Mouse (Mus musculus): Measurements from ENCODE around the gene Abcc9. TPM values are rescaled to one million over a fixed set of nuclear protein-coding genes. Genes with fewer than 3 reads are reported as not detected.
"Not testable (repeated sequence)": the region's sequence is repeated elsewhere in the genome, so short reads cannot be mapped to it uniquely, and the experiment has no call there.

Gene Abcc9
- polyA plus RNA-seq, 1 experiment from 2014 or later: 1.4 TPM

DNA sequence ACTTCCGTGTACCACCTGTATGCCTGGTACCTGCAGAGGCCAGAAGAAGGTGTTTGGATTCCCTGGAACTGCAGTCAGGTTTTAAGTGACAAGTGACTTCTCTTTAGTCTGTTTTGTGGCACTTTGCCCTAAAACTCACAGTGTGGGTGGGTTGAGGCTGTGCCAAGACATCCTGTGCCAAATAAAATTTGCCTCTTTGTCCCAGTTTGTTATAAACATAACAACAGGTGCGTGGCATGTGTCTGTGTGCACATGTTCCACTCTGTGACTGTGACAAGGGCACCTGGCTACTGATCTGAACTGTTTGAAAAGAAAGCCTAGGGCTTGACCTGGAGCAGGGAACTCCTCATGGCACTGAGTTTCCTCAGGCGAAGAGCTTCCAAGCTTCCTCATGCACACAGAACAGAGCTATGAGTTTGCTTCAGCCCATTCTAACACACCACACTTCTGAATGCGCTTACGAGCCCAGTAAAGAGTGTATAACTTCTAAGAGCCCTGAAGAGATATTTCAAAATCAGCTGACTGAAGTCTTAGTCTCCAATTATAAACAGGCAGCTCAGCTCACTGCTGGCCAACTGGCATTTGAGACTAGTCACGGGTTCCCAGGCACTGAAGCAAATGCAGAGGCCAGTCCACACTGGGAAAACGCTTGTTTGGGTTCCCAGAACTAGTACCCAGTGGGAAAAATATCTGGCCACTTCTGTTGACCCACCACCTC lies 34.3 kb downstream of the Abcc9 start:
- H3K9ac ChIP-seq: no peak overlapping the region
- no peak overlapping the region for H3K27ac ChIP-seq (replicated peaks)
- H3K36me3 ChIP-seq (replicated peaks): no peaks in the 10 kb centered on the region
- H3K4me3 ChIP-seq (replicated peaks): no peak overlapping the region
- ATAC-seq (ENCODE audit: insufficient read depth): no peak
- H3K4me2 ChIP-seq: no peak overlapping the region
- no peaks in the 10 kb centered on the region for H3K27me3 ChIP-seq
- 61% methylated on average over 7 of the region's 7 CpGs for WGBS (ENCODE audit: insufficient replicate concordance)
- H3K4me1 ChIP-seq (replicated peaks): no peaks in the 10 kb centered on the region
- no peaks in the 10 kb centered on the region for H3K9me3 ChIP-seq (replicated peaks)

GRCm38 (mm10) chr6:142662056-142662455 lies 40.1 kb downstream of the Abcc9 start:
- not testable (repeated sequence) for H3K4me1 ChIP-seq (replicated peaks); H3K9me3 ChIP-seq (replicated peaks); H3K36me3 ChIP-seq (replicated peaks); H3K4me3 ChIP-seq (replicated peaks); ATAC-seq (ENCODE audit: insufficient read depth); H3K4me2 ChIP-seq; H3K27me3 ChIP-seq; H3K9ac ChIP-seq; H3K27ac ChIP-seq (replicated peaks)
- 90% methylated on average over 3 of the region's 3 CpGs for WGBS (ENCODE audit: insufficient replicate concordance)

- no peak overlapping the region for H3K9ac ChIP-seq
- H3K36me3 ChIP-seq (replicated peaks): no peaks in the 10 kb centered on the region
- no peak overlapping the region for H3K4me3 ChIP-seq (replicated peaks)
- no peak overlapping the region for H3K4me2 ChIP-seq
- no peaks in the 10 kb centered on the region for H3K9me3 ChIP-seq (replicated peaks)
- H3K27ac ChIP-seq (replicated peaks): no peak overlapping the region
- no peaks in the 10 kb centered on the region for H3K27me3 ChIP-seq
- H3K4me1 ChIP-seq (replicated peaks): no peaks in the 10 kb centered on the region
- ATAC-seq (ENCODE audit: insufficient read depth): no peak
- WGBS (ENCODE audit: insufficient replicate concordance): 40% methylated on average over 5 of the region's 5 CpGs
These were observed 43.1 kb downstream of the Abcc9 start for GRCm38 (mm10) chr6:142659038-142659437.

GRCm38 (mm10) chr6:142654561-142654960 lies 47.6 kb downstream of the Abcc9 start:
- WGBS (ENCODE audit: insufficient replicate concordance): 46% methylated on average over 5 of the region's 5 CpGs
- Histone ChIP-seq H3K27me3 (no peaks in the 10 kb centered on the region), H3K27ac (replicated peaks) (no peak overlapping the region), H3K4me2 (no peak overlapping the region), H3K4me1 (replicated peaks) (no peaks in the 10 kb centered on the region), H3K9me3 (replicated peaks) (no peaks in the 10 kb centered on the region), H3K9ac (no peak overlapping the region), H3K4me3 (replicated peaks) (no peak overlapping the region), H3K36me3 (replicated peaks) (no peaks in the 10 kb centered on the region)
- no peak for ATAC-seq (ENCODE audit: insufficient read depth)

- ATAC-seq (ENCODE audit: insufficient read depth): no peak
- no peak overlapping the region for H3K9ac ChIP-seq
- WGBS (ENCODE audit: insufficient replicate concordance): 45% methylated on average over 1 of the region's 1 CpGs
- H3K27me3 ChIP-seq: no peaks in the 10 kb centered on the region
- no peaks in the 10 kb centered on the region for H3K9me3 ChIP-seq (replicated peaks)
- H3K27ac ChIP-seq (replicated peaks): no peak overlapping the region
- H3K36me3 ChIP-seq (replicated peaks): no peaks in the 10 kb centered on the region
- H3K4me2 ChIP-seq: no peak overlapping the region
- H3K4me3 ChIP-seq (replicated peaks): no peak overlapping the region
- H3K4me1 ChIP-seq (replicated peaks): no peaks in the 10 kb centered on the region
These were observed 49.9 kb downstream of the Abcc9 start for GRCm38 (mm10) chr6:142652175-142652574.

GRCm38 (mm10) chr6:142649331-142649730 lies 52.8 kb downstream of the Abcc9 start:
- ATAC-seq (ENCODE audit: insufficient read depth): no peak

DNA sequence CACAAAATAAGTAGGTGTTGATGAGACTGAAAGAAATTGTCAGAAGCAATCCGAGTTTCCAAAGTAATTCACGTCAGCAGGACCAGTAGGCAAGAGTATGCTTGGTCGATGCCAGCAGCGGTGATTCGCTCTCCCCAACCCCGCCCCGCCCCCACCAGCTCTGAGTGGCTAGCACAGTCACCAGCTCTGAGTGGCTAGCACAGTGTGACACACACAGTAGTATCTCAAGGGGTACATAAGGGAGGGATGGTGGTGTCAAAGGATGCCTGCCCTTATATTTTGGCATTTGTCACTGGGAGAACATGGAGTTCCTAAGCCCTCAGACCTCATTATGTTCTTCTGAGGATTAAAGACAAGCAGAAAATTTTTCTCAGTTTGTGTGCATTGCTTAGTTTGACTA lies 56.6 kb downstream of the Abcc9 start:
- no peak overlapping the region for H3K4me3 ChIP-seq (replicated peaks)
- no peaks in the 10 kb centered on the region for H3K36me3 ChIP-seq (replicated peaks)
- no peaks in the 10 kb centered on the region for H3K9me3 ChIP-seq (replicated peaks)
- WGBS (ENCODE audit: insufficient replicate concordance): 72% methylated on average over 7 of the region's 7 CpGs
- H3K27ac ChIP-seq (replicated peaks): no peak overlapping the region
- no peaks in the 10 kb centered on the region for H3K4me1 ChIP-seq (replicated peaks)
- no peak overlapping the region for H3K9ac ChIP-seq
- ATAC-seq (ENCODE audit: insufficient read depth): no peak
- H3K4me2 ChIP-seq: no peak overlapping the region
- H3K27me3 ChIP-seq: no peaks in the 10 kb centered on the region

More at GRCm38 (mm10) chr6:142649331-142649730, 52.8 kb downstream of the Abcc9 start:
- Histone ChIP-seq H3K4me3 (replicated peaks) (no peak overlapping the region), H3K4me2 (no peak overlapping the region), H3K4me1 (replicated peaks) (no peaks in the 10 kb centered on the region), H3K9me3 (replicated peaks) (no peaks in the 10 kb centered on the region), H3K27me3 (no peaks in the 10 kb centered on the region), H3K36me3 (replicated peaks) (no peaks in the 10 kb centered on the region), H3K27ac (replicated peaks) (no peak overlapping the region), H3K9ac (no peak overlapping the region)
- 37% methylated on average over 3 of the region's 3 CpGs for WGBS (ENCODE audit: insufficient replicate concordance)

DNA sequence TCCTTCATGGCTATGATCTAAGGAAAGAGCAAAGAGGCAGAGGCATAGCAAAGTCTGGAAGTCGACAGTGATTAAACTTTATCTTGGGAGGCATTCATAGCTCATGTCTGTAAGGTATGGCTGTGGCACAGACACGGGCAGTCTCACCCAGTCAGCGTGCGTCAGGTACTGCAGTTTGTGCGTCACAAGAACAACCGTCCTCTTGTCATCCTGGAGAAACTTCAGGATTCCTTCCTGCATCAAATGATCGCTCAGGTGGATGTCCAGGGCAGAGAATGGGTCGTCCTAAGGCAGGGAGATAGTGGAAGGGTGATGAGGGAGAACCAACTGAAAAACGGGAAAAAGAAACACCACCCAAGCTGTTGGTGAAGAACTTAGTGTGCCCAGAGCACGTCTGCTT lies 62.8 kb downstream of the Abcc9 start:
- Histone ChIP-seq H3K36me3 (replicated peaks) (no peaks in the 10 kb centered on the region), H3K27me3 (no peaks in the 10 kb centered on the region), H3K9ac (no peak overlapping the region), H3K4me3 (replicated peaks) (no peak overlapping the region), H3K4me2 (no peak overlapping the region), H3K27ac (replicated peaks) (no peak overlapping the region), H3K9me3 (replicated peaks) (no peaks in the 10 kb centered on the region), H3K4me1 (replicated peaks) (no peaks in the 10 kb centered on the region)
- WGBS (ENCODE audit: insufficient replicate concordance): 65% methylated on average over 10 of the region's 10 CpGs
- no peak for ATAC-seq (ENCODE audit: insufficient read depth)

DNA sequence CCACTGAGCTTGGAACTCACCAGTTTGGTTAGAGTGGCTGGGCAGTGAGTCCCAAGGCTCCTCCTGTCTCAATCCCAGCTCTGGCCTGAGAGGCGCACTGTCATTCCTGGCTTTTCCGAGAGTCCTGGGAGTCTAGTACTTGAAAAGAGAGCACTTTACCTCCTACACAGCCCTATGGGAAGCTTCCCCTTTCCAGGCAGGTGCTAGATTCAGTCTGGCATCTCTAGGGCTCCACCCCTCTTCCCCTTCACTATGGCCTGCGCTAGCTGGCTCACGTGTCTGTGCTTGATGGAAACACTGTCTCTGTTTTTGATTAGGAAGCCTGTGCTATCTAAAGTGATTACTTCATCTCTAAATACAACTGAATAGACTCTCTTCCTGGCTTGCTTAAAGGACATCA lies 66.5 kb downstream of the Abcc9 start:
- 60% methylated on average over 4 of the region's 4 CpGs for WGBS (ENCODE audit: insufficient replicate concordance)
- no peak for ATAC-seq (ENCODE audit: insufficient read depth)
- H3K9me3 ChIP-seq (replicated peaks): no peaks in the 10 kb centered on the region

DNA sequence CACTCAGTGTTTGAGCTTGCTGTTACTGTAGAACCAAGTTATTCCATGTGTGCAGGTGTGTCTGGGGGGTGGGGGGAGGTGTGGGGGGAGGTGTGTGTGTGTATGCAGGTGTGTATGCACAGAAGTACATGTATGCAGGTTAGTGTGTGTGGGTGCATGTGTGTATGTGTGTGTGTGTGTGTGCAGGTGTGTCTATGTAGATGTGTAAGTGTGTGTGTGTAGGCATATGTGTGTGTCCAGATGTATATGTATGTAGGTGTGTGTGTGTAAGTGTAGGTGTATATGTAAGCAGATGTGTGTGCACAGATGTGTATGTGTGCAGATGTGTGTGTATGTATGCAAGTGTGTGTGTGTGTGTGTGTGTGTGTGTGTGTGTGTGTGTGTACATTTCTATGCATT lies 66.9 kb downstream of the Abcc9 start:
- Histone ChIP-seq H3K9me3 (replicated peaks) (no peaks in the 10 kb centered on the region), H3K4me3 (replicated peaks) (no peak overlapping the region), H3K4me2 (no peak overlapping the region), H3K9ac (no peak overlapping the region), H3K4me1 (replicated peaks) (no peaks in the 10 kb centered on the region), H3K27ac (replicated peaks) (no peak overlapping the region), H3K27me3 (no peaks in the 10 kb centered on the region), H3K36me3 (replicated peaks) (no peaks in the 10 kb centered on the region)
- ATAC-seq (ENCODE audit: insufficient read depth): no peak

More for the DNA sequence above, 66.5 kb downstream of the Abcc9 start:
- no peak overlapping the region for H3K4me2 ChIP-seq
- no peak overlapping the region for H3K4me3 ChIP-seq (replicated peaks)
- no peaks in the 10 kb centered on the region for H3K4me1 ChIP-seq (replicated peaks)
- no peaks in the 10 kb centered on the region for H3K27me3 ChIP-seq
- H3K36me3 ChIP-seq (replicated peaks): no peaks in the 10 kb centered on the region
- H3K27ac ChIP-seq (replicated peaks): no peak overlapping the region
- no peak overlapping the region for H3K9ac ChIP-seq

DNA sequence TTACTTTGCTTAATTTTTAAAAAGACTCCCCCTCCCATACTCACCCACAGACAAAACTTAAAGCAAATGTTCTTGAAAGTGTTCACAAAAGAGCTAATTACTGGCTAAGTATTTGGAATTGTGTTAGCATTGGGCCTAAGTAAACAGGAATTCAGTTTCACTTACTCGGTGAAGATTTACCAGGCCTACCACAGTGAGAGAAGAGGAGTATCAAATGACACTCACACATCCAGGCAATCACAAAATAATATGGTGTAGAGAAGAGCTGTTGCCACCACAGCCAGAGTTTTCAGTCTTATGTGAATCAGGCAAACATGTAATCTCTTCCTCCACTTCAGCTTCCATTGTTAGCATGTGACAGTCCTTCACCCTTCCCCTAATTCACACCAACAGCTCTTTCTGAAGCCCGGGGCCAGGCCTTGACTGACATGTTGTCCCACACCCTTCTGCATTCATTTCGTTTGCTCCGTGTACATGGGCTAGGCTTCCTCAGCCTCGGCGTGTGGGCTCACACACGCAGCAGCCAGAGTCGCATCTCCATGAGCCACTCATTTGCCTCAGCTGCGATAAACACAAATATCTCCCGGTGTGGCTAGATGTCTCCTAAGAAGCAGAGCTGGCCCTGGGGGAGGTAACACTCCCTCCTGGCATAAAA lies 67.5 kb downstream of the Abcc9 start:
- Histone ChIP-seq H3K9me3 (replicated peaks) (no peaks in the 10 kb centered on the region), H3K36me3 (replicated peaks) (no peaks in the 10 kb centered on the region), H3K4me2 (no peak overlapping the region), H3K27ac (replicated peaks) (no peak overlapping the region), H3K9ac (no peak overlapping the region), H3K4me3 (replicated peaks) (no peak overlapping the region), H3K27me3 (no peaks in the 10 kb centered on the region), H3K4me1 (replicated peaks) (no peaks in the 10 kb centered on the region)
- WGBS (ENCODE audit: insufficient replicate concordance): 67% methylated on average over 10 of the region's 10 CpGs
- no peak for ATAC-seq (ENCODE audit: insufficient read depth)

DNA sequence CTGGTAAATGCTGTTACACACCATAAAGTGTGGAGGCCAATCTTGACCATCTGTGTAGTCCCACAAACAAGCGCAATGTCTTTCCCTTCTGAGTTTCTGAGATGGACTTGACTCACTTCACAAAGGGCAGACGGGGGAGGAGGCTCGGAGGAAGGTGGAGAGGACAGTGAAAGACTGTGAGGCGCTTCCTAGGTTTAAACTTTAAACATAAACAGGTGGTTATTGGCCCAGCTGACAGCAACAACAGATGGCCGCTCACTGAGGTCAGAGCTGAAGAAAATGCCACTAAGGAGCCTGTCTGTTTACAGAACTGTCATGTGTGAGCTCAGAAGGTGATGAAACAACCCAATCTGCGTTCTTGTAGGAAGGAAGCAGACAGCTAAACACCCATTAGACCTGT lies 78.8 kb downstream of the Abcc9 start:
- H3K4me3 ChIP-seq (replicated peaks): no peak overlapping the region
- H3K27ac ChIP-seq (replicated peaks): no peak overlapping the region
- no peak overlapping the region for H3K4me2 ChIP-seq
- ATAC-seq (ENCODE audit: insufficient read depth): no peak
- H3K27me3 ChIP-seq: no peaks in the 10 kb centered on the region
- 55% methylated on average over 6 of the region's 6 CpGs for WGBS (ENCODE audit: insufficient replicate concordance)
- H3K9me3 ChIP-seq (replicated peaks): no peaks in the 10 kb centered on the region
- no peaks in the 10 kb centered on the region for H3K36me3 ChIP-seq (replicated peaks)
- H3K9ac ChIP-seq: no peak overlapping the region
- no peaks in the 10 kb centered on the region for H3K4me1 ChIP-seq (replicated peaks)
